Mouse (Mus musculus) hindbrain, embryonic 11.5 days (tissue): Measurements from ENCODE around the gene Tshz2. TPM values are rescaled to one million over a fixed set of nuclear protein-coding genes. Genes with fewer than 3 reads are reported as not detected.

Source experiments
- ATAC-seq: fragments of 200-750 bp; cut with Nextera tagmentation; 2 replicates; pipeline ENCODE4 v1.8.0; 2017; ENCODE audit warnings: mild to moderate bottlenecking, moderate TSS enrichment, moderate library complexity; ENCODE audit not compliant: low FRiP score
- DNase-seq: peaks from one replicate; pipeline ENCODE4 v3.0.0-alpha.2; 2015; ENCODE audit warnings: low spot score
- H3K27ac ChIP-seq: fragments of 300-500 bp; sonication (generic); 2 replicates; pipeline ENCODE4 v1.5.1; 2014; ENCODE audit warnings: mild to moderate bottlenecking, low read depth, low read length
- H3K27me3 ChIP-seq: fragments of 300-500 bp; sonication (generic); 2 replicates; pipeline ENCODE4 v1.6.1; 2014; ENCODE audit warnings: mild to moderate bottlenecking, low read length, moderate library complexity, mixed read lengths; ENCODE audit not compliant: control insufficient read depth, insufficient read depth
- H3K36me3 ChIP-seq: fragments of 300-500 bp; sonication (generic); 2 replicates; pipeline ENCODE4 v1.6.1; 2014; ENCODE audit warnings: mild to moderate bottlenecking, low read length, moderate library complexity, mixed read lengths; ENCODE audit not compliant: control insufficient read depth, insufficient read depth
- H3K4me1 ChIP-seq: fragments of 300-500 bp; sonication (generic); replicated peaks from 2 replicates; pipeline ENCODE4 v1.6.1; 2014; ENCODE audit warnings: low read length, mixed read lengths; ENCODE audit not compliant: control insufficient read depth, insufficient read depth
- H3K4me2 ChIP-seq: fragments of 300-500 bp; sonication (generic); replicated peaks from 2 replicates; pipeline ENCODE4 v1.6.1; 2014; ENCODE audit warnings: mild to moderate bottlenecking, low read depth, low read length
- H3K4me3 ChIP-seq: fragments of 300-500 bp; sonication (generic); 2 replicates; pipeline ENCODE4 v1.5.1; 2014; ENCODE audit warnings: low read depth, low read length
- H3K9ac ChIP-seq: fragments of 300-500 bp; sonication (generic); 2 replicates; pipeline ENCODE4 v1.6.1; 2014; ENCODE audit warnings: low read depth, low read length
- H3K9me3 ChIP-seq: fragments of 300-500 bp; sonication (generic); 2 replicates; pipeline ENCODE4 v1.6.1; 2016; ENCODE audit warnings: low read length; ENCODE audit not compliant: control insufficient read depth
- WGBS: fragments of 180-500 bp; shearing (Covaris S2); extraction: QIAGEN DNeasy Blood & Tissue Kit; methylation state at CpG from one replicate; pipeline ENCODE4 v1.1.7; 2014; 5-methylcytosine and 5-hydroxymethylcytosine counted together
- polyA plus RNA-seq: library from polyadenylated mRNA; unstranded; fragments of >200 nt; fragmentation: Nextera tagmentation; extraction: Ambion mirVana; gene quantifications from 2 replicates; pipeline ENCODE4 v1.2.1, GENCODE M21; 2014

The Tshz2 gene
- polyA plus RNA-seq, 1 experiment from 2014 or later, result 6.4 TPM

GRCm38 (mm10) chr2:170017302-170017701, 384.5 kb downstream of the Tshz2 start:
- ATAC-seq (no peak), DNase-seq (no peak)
- H3K27me3 ChIP-seq, result no peaks in the 10 kb centered on the region
- no peak overlapping the region for H3K9ac ChIP-seq
- no peak overlapping the region for H3K4me2 ChIP-seq
- WGBS, result 30% methylated on average over 6 of the region's 6 CpGs
- H3K27ac ChIP-seq, result no peak overlapping the region
- no peaks in the 10 kb centered on the region for H3K4me1 ChIP-seq
- no peak overlapping the region for H3K4me3 ChIP-seq
- no peaks in the 10 kb centered on the region for H3K9me3 ChIP-seq
- H3K36me3 ChIP-seq, result no peaks in the 10 kb centered on the region

- Histone ChIP-seq H3K4me2 (no peak overlapping the region), H3K9ac (no peak overlapping the region), H3K27me3 (no peaks in the 10 kb centered on the region), H3K4me1 (no peaks in the 10 kb centered on the region), H3K9me3 (no peaks in the 10 kb centered on the region), H3K36me3 (no peaks in the 10 kb centered on the region), H3K4me3 (no peak overlapping the region), H3K27ac (no peak overlapping the region)
- no peak for ATAC-seq
- no peak for DNase-seq
- 86% methylated on average over 7 of the region's 7 CpGs for WGBS
Observed at GRCm38 (mm10) chr2:170017926-170018325, 385.1 kb downstream of the Tshz2 start.

- no peak for DNase-seq
- no peaks in the 10 kb centered on the region for H3K27me3 ChIP-seq
- no peak overlapping the region for H3K27ac ChIP-seq
- no peaks in the 10 kb centered on the region for H3K4me1 ChIP-seq
- H3K4me2 ChIP-seq, result no peak overlapping the region
- WGBS, result 77% methylated on average over 5 of the region's 5 CpGs
- H3K9ac ChIP-seq, result no peak overlapping the region
- H3K4me3 ChIP-seq, result no peak overlapping the region
- ATAC-seq, result no peak
- H3K36me3 ChIP-seq, result no peaks in the 10 kb centered on the region
- H3K9me3 ChIP-seq, result 0 out of 2 replicates have a peak, but pooled peaks cover 3% of the 10 kb centered on the region
Observed at GRCm38 (mm10) chr2:170022953-170023352, 390.1 kb downstream of the Tshz2 start.

GRCm38 (mm10) chr2:170023741-170024140, 390.9 kb downstream of the Tshz2 start:
- Histone ChIP-seq H3K4me2 (no peak overlapping the region), H3K4me1 (no peaks in the 10 kb centered on the region), H3K9ac (no peak overlapping the region), H3K36me3 (no peaks in the 10 kb centered on the region), H3K9me3 (0 out of 2 replicates have a peak, but pooled peaks cover 3% of the 10 kb centered on the region), H3K4me3 (no peak overlapping the region), H3K27me3 (no peaks in the 10 kb centered on the region), H3K27ac (no peak overlapping the region)
- WGBS, result 77% methylated on average over 9 of the region's 9 CpGs
- DNase-seq (no peak), ATAC-seq (no peak)

- DNase-seq (no peak), ATAC-seq (no peak)
- no peak overlapping the region for H3K27ac ChIP-seq
- 93% methylated on average over 8 of the region's 8 CpGs for WGBS
- H3K4me1 ChIP-seq, result no peaks in the 10 kb centered on the region
- H3K9ac ChIP-seq, result no peak overlapping the region
- no peaks in the 10 kb centered on the region for H3K36me3 ChIP-seq
- H3K4me2 ChIP-seq, result no peak overlapping the region
- H3K9me3 ChIP-seq, result 0 out of 2 replicates have a peak, but pooled peaks cover 3% of the 10 kb centered on the region
- no peak overlapping the region for H3K4me3 ChIP-seq
- H3K27me3 ChIP-seq, result no peaks in the 10 kb centered on the region
Observed at GRCm38 (mm10) chr2:170024939-170025338, 392.1 kb downstream of the Tshz2 start.

DNA sequence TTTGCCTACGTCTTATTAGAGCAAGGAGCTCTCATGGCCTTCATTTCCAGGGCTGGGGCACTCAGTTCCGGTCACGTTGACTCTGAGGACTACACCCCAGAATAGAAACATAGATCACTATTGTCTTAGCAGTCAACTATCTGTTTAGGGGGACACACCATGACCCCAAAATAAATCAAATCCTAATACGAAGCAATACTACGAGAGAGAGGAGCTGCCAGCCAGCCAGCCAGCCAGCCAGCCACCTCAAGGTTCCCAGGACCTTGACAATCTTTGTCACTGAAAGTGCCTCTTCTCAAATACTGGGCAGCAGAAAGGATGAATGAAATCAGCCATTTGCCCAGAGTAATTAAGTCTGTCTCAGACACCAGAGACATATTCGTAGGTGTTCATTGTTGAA, 393.1 kb downstream of the Tshz2 start:
- Histone ChIP-seq H3K9me3 (0 out of 2 replicates have a peak, but pooled peaks cover 3% of the 10 kb centered on the region), H3K4me3 (no peak overlapping the region), H3K27ac (no peak overlapping the region), H3K27me3 (no peaks in the 10 kb centered on the region), H3K36me3 (no peaks in the 10 kb centered on the region), H3K4me1 (no peaks in the 10 kb centered on the region), H3K4me2 (no peak overlapping the region), H3K9ac (no peak overlapping the region)
- ATAC-seq (no peak), DNase-seq (no peak)
- 95% methylated on average over 6 of the region's 6 CpGs for WGBS

- DNase-seq, result no peak
- WGBS, result 89% methylated on average over 7 of the region's 7 CpGs
Observed at GRCm38 (mm10) chr2:170027837-170028236, 395.0 kb downstream of the Tshz2 start.

GRCm38 (mm10) chr2:170028488-170029303, 395.9 kb downstream of the Tshz2 start:
- H3K27me3 ChIP-seq, result no peaks in the 10 kb centered on the region
- H3K4me2 ChIP-seq, result no peak overlapping the region
- ATAC-seq, result peak; percentile 71

More at GRCm38 (mm10) chr2:170027837-170028236, 395.0 kb downstream of the Tshz2 start:
- no peaks in the 10 kb centered on the region for H3K36me3 ChIP-seq
- no peak overlapping the region for H3K4me2 ChIP-seq
- H3K4me1 ChIP-seq, result no peaks in the 10 kb centered on the region
- H3K9me3 ChIP-seq, result 0 out of 2 replicates have a peak, but pooled peaks cover 3% of the 10 kb centered on the region
- no peak overlapping the region for H3K4me3 ChIP-seq
- H3K9ac ChIP-seq, result no peak overlapping the region
- H3K27me3 ChIP-seq, result no peaks in the 10 kb centered on the region
- no peak for ATAC-seq
- no peak overlapping the region for H3K27ac ChIP-seq

More at GRCm38 (mm10) chr2:170028488-170029303, 395.9 kb downstream of the Tshz2 start:
- no peaks in the 10 kb centered on the region for H3K36me3 ChIP-seq
- H3K27ac ChIP-seq, result 0 out of 2 replicates have a peak overlapping the region, but pooled peaks have one; percentile 6
- 55% methylated on average over 22 of the region's 24 CpGs for WGBS
- H3K9me3 ChIP-seq, result 0 out of 2 replicates have a peak, but pooled peaks cover 3% of the 10 kb centered on the region
- no peak overlapping the region for H3K9ac ChIP-seq
- no peaks in the 10 kb centered on the region for H3K4me1 ChIP-seq
- no peak for DNase-seq
- H3K4me3 ChIP-seq, result no peak overlapping the region
